Mouse (Mus musculus): ENCODE results near the gene Kndc1. TPM values are rescaled to one million over a fixed set of nuclear protein-coding genes. Genes with fewer than 3 reads are reported as not detected.

The Kndc1 gene
- total RNA-seq (2021): not detected
- long read RNA-seq, experiment 1: 0 reads
- long read RNA-seq, experiment 2: 0 reads

DNA sequence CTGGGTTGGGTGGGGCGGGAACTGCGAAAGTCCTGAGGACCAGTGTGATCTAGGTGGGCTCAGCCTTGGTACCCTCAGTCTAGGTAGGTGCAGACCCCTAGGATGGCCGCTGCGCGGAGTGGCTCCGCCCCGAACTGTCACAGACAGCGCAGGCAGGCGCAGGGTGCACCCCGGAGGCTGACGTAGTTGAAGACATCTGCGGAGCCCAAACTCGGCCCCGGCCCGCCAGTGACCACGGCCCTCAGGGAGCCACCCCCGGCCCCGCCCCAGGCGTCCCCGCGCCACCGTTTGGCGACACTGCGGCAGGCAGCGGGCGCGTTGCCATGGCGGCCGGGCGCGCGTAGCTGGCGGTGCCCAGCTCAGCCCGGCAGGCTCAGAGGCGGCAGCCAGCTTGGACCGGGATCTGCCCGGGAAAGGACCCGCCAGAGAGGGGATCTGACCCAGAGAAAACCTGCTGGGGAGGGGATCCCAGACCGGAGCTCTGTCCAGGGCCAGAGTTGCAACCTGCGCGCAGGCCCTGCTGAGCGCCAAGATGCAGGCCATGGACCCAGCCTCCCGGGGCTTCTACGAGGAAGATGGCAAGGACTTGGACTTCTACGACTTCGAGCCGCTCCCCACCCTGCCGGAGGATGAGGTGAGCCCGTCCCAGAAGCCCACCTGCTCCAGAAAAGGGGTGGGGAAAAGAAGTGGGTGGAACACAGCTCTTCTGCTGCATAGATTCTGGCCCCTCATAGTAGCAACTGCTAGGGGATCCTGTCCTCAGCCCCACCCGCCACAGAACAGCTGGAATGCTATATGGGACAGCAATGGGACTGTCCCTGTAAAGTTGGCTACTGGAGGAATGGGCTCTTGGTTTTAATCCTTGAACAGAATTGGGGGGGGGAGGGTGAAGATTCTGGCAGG lies at the start of gene Kndc1:
TSS of gene Kndc1 (plus strand) at position 42 of the 903 bp plus-strand sequence.
- no peak for DNase-seq (ENCODE audit: low spot score)

DNA sequence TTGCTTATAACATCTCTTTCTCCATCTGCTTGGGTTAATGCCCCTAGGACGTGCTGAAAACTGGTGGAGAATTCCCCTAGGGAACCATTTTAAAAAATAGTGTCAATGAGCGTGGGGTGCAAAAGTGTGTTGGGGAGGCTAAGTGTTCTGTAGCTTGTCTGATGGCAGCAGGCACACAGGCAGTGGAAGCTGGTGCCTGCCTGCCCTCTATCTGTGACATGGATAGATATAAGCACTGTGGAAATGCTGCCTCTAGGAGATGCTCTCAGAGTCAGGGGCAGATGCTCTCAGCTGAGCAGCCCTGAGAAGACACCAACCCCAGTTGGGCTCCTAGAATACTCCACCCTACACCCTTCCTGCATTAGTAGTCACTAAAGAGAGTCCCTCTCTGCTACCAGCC lies 49.4 kb upstream of the Kndc1 start:
- no peak for DNase-seq (ENCODE audit: low spot score)

DNA sequence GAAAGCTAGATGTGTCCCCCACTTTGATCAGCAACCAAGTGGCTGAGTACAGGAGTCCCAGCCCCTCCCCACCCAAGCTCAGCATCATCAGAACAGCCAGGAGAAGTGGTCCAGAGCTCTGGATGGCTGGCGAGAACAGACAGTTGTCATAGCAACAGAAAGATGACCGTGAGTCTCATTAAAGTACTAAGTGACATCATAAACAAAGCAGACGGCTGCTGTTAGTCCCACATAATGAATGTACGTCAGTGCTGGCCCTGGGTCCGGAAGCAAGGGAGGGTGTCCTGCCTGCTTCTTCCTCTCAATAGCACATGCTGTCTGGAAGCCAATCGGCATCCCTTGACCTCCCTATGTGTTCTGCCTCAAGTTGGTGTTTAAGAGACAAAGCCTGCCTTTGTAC lies 44.3 kb upstream of the Kndc1 start:
- DNase-seq (ENCODE audit: low spot score): no peak

DNA sequence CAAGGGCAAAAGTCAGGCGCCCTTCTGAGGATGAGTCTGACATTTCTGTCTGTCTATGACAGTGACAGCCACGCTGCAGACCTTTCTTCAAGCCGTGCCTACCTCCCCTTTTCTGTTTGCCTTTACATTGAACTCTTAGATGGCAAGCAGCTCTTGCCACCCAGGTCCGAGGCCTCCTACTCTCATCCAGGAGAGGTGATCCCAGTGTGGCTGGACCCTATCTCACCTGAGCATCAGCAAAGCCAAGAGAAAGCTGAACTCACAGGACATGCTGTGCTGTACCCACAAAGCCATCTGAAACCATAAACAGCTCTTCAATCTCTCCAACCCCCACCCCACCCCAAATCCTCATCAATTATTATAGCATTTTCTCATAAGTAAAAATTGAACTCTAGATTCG lies 43.8 kb upstream of the Kndc1 start:
- no peak for DNase-seq (ENCODE audit: low spot score)

DNA sequence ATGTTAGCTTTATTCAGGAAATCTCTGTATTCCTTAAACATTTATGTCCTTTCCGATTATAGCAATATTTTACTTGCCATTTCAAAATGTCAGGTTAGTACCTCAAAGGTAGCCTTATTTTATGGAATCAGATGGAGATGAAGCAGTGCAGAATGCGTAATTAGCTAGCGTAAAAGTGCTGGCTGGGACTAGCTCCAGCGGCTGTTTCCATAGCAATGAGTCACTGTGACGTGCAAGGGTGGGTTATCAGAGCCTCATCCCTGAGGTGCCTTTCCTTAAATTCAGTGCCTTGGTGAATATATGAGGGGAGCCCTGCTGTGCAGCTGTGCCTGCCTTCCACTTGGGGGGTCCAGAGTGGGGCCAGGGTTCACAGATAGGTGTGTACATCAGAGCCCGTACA lies 43.4 kb upstream of the Kndc1 start:
- DNase-seq (ENCODE audit: low spot score): no peak

DNA sequence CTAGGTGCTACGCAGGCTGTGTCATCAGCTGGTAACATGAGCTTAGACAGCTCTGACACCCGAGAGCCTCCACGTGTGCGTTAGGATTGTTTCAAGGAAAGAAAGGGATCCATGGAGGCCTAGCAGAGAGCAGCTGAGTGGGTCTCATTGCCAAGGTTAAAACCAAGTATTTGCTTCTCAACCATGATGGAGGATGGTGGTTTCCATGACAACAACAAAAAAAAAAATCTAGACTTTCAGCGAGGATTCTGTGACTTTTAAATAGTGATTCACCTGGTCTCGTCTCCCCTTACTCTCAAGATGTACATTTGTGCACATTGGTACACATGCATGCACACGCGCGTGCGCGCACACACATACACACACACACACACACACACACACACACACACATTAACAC lies 39.2 kb upstream of the Kndc1 start:
- no peak for DNase-seq (ENCODE audit: low spot score)

DNA sequence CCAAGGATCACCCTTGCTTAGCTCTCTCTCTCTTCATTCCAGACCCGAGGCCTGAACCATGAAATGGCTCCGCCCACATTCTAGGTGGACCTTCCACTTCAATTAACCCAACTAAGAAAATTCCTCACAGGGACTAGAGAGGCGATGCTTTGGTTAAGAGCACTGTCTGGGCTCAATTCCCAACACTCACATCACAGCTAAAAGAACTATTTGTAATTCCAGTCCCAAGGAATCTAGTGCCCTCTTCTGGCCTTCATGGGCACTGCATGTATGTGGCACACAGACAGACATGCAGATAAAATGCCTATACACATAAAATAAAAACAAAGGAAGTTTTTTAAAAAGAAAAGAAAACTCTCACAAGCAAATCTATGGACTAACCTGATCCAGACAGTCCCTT lies 33.1 kb upstream of the Kndc1 start:
- peak; percentile 65 for DNase-seq (ENCODE audit: low spot score)

DNA sequence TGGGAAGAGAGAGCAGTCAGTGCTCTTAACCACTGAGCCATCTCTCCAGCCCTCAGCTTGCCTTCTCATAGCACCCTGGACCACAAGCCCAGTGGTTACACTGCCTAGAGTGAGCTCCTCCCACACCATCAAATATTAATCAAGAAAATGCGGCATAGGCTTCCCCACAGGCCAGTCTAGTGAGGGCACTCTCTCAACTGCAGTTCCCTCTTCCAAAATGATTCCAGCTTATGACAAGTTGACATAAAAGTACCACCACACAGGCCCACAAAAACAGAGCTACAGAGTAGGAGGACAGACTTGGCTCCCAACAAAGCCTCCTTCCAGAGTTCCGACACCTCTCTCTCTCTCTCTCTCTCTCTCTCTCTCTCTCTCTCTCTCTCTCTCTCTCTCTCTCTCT lies 31.4 kb upstream of the Kndc1 start:
- DNase-seq (ENCODE audit: low spot score): no peak

DNA sequence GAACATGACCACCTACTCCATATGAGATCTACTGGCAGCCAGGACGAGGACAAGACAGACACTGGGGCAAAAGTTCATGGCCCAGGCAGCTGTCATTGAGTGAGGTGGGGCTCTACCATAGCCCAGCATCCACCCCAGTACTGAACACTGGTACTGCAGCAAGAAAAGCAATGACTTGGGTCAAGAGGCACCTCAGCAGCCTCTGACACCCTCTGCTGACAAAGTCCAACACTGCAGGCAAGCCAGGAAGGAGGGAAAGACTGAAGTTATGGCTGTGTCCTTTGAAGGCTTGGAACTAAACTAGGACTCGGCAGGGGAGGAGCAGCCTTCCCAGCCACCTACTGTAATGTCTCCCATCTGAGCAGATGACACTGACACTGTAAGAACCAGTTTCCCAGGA lies 30.2 kb upstream of the Kndc1 start:
- DNase-seq (ENCODE audit: low spot score): no peak

DNA sequence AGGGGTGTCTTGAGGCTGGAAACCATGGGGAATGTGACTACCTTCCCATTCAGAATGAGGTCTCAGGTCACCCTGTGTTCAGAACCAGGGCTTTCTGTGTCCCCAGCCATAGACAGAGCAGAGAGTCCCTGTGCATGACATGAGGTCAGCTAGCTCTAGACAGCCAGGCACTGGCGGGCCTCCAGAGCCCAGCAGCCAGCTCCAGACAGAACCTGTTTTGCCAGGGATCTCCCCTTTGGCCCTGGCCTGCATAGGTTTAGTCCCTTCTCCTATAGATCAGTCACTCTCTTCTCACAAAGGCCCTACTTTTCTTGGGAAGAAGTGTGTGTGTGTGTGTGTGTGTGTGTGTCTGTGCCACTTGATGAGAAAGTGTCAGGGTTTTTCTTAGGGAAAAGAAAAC lies 29.6 kb upstream of the Kndc1 start:
- no peak for DNase-seq (ENCODE audit: low spot score)

DNA sequence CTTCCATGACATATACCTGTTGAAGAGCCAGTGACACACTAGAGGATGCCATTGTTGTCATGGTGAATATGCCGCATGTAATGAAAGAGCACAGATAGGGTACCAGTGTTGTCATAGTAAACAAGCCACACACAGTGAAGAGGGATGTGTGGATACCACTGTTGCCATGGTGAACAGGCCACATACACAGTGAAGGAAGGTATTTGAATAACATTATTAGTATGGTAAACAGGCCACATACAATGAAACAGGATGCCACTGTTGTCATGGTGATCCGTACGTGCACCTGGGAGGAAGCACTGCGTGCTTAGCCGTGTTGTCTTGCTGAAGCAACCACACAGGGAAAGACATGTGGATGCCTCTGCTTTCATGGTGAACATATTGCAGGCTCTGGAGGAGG lies 23.5 kb upstream of the Kndc1 start:
- DNase-seq (ENCODE audit: low spot score): no peak

DNA sequence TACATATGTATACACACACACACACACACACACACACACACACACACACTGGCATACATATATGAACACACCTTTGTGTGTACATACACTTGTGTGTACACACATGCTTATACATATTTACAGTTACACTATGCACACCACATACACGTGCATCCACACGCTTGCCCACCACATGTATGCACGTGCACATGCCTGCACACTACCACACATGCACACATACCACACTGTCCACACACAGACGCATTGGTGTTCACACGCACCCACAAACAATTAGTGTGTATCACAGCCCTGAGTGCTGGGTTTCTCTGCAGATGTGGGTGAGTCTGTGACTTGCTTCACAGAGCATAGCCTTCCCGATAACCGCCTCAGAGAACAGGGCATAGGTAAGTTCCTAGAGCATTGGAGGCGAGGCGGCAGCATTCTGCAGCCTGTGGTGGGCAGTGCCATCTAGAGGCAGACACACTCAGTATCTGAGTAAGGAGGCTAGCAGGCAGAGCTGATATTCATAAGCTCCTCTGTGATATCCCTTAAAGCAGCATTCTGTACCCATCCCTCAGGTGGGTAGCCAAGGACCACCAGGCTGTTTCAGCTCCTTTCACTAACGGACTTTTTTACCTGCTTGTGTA lies 17.2 kb upstream of the Kndc1 start:
- DNase-seq (ENCODE audit: low spot score): no peak

DNA sequence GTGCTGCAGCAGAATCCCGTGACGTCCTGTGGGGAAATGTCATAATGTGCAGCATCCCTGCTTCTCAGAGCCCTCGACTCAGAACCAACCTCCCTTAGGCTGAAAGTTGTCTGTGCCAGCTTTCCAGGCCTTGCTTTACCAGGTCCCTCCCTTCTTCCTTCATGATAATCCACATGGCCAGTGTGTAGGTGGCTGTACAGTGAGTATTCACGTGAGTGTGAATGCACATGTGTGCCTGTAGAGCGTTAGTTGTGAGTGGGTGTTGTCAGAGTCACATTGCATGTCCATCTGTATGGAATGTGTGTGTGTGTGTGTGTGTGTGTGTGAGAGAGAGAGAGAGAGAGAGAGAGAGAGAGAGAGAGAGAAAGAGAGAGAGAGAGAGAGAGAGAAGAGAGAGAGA lies 16.4 kb upstream of the Kndc1 start:
- DNase-seq (ENCODE audit: low spot score): no peak

DNA sequence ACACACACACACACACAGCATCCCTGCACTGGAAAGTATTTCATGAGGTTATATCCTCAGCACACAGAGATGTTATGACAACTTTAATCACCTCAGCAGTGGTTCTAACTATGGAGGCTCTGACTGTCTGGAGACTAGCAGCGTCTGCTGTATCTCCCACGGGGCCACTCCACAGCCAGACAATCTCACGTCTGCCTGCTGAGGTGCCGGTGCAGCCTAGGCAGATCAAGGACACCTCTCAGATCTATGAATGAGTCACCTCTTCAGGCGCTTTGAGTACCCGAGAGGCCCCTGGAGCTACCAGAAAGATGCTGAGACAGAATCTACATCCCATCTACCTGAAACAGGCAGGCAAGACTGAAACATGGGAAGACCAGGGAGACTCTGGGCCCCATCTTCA lies 15.9 kb upstream of the Kndc1 start:
- no peak for DNase-seq (ENCODE audit: low spot score)

DNA sequence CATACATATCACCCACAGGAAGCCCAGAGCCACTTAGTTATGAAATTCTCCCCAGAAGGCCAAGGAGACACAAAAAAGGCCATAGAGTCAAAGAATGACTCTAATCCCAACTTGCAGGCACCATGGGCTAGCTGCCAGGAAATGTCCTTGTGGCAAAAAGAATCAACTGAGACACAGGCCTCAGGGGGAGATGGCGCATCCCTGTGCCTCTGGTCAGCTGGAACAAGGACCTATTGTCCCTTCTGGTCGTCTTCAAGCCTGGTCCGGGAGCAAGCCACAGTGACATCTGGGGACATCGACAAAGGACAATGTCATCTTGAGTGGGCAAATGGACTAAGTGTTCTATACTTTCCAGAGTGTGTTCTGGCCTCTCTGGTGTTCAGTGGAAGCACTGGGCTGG lies 11.0 kb upstream of the Kndc1 start:
- no peak for DNase-seq (ENCODE audit: low spot score)

DNA sequence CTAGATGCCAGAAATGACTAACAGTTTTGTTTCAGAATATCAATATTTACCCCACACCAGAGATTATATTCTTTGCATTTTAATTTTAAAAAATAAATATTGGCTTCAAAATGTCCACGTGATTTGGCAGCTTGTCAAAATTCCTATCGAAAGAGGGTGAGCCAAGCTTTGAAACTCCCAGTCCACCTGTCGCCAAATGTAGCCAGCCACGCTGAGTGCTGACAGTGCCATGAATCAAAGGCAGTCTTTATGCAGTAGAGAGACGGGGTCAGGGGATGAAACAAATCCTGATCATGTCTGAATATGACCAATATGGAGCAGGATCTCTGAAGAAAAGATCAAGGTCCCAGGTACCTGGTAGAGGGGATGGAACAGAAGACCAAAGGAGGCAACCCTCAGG lies 2.7 kb upstream of the Kndc1 start:
- no peak for DNase-seq (ENCODE audit: low spot score)

DNA sequence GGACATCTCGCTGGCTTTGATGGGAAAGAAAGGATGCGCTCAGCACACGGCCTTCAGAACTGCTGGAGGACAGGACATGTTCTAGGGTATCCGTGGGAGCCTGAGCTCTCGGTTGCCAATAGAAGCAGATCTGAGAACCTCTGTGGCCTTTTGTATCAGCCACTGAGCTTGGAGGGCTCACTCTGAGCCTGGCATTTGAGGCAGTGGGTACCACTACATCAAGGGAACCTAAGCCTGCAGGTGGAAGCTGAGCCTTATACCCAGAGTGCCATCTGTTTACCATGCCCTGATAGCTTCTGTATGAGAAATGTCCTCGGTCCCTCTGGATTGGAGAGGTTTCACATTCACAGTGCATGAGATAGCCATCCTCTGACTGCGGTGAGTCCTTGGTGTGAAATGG lies 1.8 kb downstream of the Kndc1 start:
- DNase-seq (ENCODE audit: low spot score): no peak

DNA sequence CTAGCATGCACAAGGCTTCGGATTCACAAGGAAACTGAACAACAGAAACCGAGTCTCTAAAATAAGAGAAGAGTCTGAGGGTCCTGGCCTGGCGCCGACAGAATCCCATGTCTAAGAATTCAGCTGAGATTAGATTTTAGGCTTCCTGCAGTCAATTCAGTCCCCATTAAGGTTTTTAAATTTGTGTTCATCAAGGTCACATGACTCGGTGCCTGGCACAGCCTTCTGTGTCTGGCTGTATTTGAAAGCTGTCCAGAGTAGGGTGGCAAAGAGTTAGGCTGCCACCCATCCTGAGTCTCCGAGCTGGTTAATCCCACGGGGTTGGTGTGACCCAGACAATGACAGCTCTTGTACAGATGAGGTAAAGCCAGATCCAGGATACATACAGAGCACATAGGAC lies 2.3 kb downstream of the Kndc1 start:
- DNase-seq (ENCODE audit: low spot score): no peak

DNA sequence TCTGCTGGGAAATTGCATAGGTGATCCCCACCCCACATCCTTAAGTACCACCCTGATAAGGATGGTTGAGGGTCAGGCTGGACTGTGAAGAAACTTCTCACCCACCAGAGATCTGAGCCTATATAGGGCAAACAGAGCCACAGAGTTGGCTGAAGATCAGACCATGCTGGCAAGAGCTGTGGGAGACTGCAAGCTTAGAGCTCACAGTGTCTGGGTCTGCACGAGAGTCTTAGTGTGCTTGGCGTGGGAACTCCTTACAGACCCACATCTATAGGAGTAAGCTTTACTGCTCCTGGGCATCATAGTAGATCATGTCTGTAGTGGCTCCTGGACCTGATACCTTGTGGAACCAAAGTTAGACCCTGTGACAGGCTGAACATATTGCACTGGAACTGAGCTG lies 4.1 kb downstream of the Kndc1 start:
- no peak for DNase-seq (ENCODE audit: low spot score)

DNA sequence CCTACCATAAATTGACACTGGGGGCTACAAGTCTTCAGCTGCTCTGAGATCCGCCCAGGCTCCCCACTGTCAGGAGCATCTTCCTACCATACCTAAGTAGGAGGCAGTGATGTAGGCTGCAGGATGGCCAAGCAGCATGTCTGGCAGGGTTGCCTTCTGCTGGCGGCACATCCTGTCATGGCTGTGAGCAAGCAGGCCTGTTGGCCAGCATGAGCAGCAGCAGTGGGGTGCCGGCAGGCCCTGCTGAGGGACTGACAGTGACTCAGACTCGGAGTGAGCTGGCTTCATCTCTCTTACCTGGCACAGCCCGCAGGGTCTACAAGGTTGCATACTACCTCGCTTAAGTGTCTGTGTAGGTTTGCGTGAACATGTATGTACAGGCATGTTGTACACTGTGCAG lies 5.0 kb downstream of the Kndc1 start:
- no peak for DNase-seq (ENCODE audit: low spot score)

DNA sequence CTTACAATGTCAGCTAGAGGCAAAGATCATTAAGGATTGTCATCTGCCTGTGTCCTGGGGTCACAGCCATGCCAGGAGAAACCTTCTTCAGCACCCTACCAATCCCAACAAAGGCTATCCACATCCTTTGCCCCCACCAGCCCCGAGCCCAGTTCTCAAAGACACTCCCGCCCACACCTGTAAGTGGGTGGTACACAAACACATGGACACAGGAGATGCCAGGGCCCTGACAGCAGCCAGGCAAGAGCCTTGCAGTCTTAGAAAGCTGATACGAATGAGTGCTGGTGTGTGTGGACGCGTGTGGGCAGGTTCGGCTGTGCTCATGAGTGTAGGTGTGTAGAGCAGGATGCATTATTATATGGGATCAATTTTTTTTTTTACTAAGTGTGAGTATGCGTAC lies 6.0 kb downstream of the Kndc1 start:
- DNase-seq (ENCODE audit: low spot score): no peak

DNA sequence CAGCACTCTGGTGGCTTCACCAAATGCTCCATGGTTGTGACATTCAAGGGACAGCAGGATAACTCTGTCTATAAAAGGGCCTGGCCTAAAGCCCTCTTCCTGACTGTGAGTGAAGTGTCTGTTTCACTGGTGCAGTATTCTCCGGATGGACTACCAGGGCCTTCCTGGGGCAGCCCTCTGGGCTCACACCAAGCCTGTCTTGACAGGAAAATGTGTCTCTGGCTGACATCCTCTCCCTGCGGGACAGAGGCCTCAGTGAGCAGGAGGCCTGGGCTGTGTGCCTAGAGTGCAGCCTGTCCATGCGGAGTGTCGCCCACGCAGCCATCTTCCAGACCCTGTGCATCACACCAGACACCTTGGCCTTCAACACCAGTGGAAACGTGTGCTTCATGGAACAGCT lies 6.4 kb downstream of the Kndc1 start:
- DNase-seq (ENCODE audit: low spot score): no peak

DNA sequence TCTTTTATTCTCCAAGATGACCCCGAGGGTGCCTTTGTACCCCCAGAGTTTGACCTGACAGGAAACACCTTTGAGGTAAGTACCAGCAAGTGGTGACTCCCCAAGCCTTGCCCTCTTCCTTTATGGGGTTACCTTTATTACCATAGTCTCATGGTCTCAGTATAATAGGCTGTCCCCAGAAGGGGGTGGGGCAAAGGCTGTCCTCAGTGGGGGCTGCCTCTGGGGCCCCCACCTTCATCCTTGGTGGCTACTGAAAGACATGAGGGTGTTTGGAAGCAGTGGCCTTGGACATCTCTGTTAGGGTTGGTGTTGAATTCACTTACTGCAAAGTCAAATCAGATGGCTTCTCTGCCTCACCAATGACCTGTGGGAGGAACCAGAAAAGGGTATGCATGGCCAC lies 7.5 kb downstream of the Kndc1 start:
- no peak for DNase-seq (ENCODE audit: low spot score)

All from gastrocnemius, adult 18-20 months (tissue).